Mouse (Mus musculus): ENCODE results near the gene Zfp831. TPM values are rescaled to one million over a fixed set of nuclear protein-coding genes. Genes with fewer than 3 reads are reported as not detected.

Zfp831 gene
- polyA plus RNA-seq, 1 experiment = 0.20 TPM

DNA sequence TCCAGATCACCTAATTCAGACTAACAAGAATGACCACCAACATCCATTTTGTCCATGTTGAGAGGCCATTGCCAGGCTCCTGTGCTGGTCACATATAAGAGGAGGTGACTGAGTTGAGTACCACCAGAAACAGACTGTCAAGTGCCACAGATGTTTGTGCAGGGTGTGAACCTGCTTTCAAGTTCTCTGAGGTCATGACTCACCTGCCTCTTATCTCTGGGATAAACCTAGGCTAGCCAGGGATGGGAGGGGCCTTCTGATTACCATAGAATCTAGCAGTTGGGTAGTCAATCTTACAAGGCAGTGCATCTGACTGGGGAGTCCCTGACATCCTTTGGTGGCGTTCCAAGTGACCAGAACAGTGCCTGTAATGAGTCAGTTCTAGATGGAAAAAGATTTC is 103.8 kb downstream of the Zfp831 start:
- 77% methylated on average over 1 of the region's 1 CpGs for WGBS
- Histone ChIP-seq H3K4me1 (ENCODE audit: control insufficient read depth, insufficient read depth, low read length) (no peaks in the 10 kb centered on the region), H3K27ac (ENCODE audit: insufficient read depth, low read length) (no peak overlapping the region)

DNA sequence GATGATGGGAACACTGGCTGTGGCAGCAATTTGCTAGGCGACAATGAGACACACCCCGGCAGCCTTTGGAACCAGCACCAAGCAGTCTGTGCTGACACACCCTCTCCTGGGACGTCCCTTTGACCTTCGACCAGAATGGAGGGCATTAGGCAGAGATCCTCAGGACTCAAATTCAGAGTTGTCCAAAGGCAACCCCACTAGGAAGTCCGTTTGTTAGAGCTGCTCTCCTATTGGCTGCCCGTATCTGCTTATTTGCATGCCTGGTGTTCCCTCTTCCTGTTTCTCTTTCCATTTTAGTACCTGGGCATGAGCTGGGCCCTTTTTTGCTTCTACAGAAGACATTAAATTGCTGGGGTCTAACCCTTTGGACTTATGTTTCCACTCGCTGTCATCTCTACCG is 105.0 kb downstream of the Zfp831 start:
- Histone ChIP-seq H3K27ac (ENCODE audit: insufficient read depth, low read length) (no peak overlapping the region), H3K4me1 (ENCODE audit: control insufficient read depth, insufficient read depth, low read length) (no peaks in the 10 kb centered on the region), H3K27me3 (ENCODE audit: control insufficient read depth, insufficient read depth, low read length) (no peaks in the 10 kb centered on the region), H3K4me3 (replicated peaks; ENCODE audit: insufficient read depth, low read depth, low read length) (no peak overlapping the region)
- 79% methylated on average over 8 of the region's 8 CpGs for WGBS
- no peak for TF ChIP-seq POLR2A (IDR thresholded peaks at IDR 0.05; ENCODE audit: borderline replicate concordance, insufficient read depth, low read length)
- TF ChIP-seq CTCF (IDR thresholded peaks at IDR 0.05; ENCODE audit: borderline replicate concordance, insufficient read depth, low read depth, low read length) = no peak
- no peak for DNase-seq

More for the DNA sequence above, 103.8 kb downstream of the Zfp831 start:
- TF ChIP-seq CTCF (IDR thresholded peaks at IDR 0.05; ENCODE audit: borderline replicate concordance, insufficient read depth, low read depth, low read length) (no peak), POLR2A (IDR thresholded peaks at IDR 0.05; ENCODE audit: borderline replicate concordance, insufficient read depth, low read length) (no peak)
- Histone ChIP-seq H3K27me3 (ENCODE audit: control insufficient read depth, insufficient read depth, low read length) (no peaks in the 10 kb centered on the region), H3K4me3 (replicated peaks; ENCODE audit: insufficient read depth, low read depth, low read length) (no peak overlapping the region)
- no peak for DNase-seq

DNA sequence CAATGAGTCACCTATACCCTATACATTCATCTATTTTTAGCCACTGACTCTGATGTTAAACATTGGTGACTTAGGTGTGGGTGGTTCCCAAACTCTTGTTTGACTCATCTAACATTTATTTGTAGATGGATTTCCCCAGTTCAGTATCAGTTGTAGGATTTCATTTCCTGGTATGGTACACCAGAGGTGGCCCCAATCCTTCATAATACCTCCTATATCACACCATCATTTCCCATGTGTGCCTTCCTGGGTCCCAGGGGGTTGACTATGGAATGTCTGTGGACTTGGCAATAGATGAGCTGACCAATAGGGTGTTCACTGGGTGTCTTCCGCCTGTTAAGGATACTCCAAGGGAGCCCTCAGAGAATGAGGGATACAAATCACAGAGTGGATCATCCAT is 109.9 kb downstream of the Zfp831 start:
- WGBS = 85% methylated on average over 1 of the region's 1 CpGs
- no peak overlapping the region for H3K27ac ChIP-seq (ENCODE audit: insufficient read depth, low read length)
- TF ChIP-seq POLR2A (IDR thresholded peaks at IDR 0.05; ENCODE audit: borderline replicate concordance, insufficient read depth, low read length) = no peak
- TF ChIP-seq CTCF (IDR thresholded peaks at IDR 0.05; ENCODE audit: borderline replicate concordance, insufficient read depth, low read depth, low read length) = no peak
- H3K27me3 ChIP-seq (ENCODE audit: control insufficient read depth, insufficient read depth, low read length) = no peaks in the 10 kb centered on the region
- H3K4me1 ChIP-seq (ENCODE audit: control insufficient read depth, insufficient read depth, low read length) = no peaks in the 10 kb centered on the region
- no peak for DNase-seq
- H3K4me3 ChIP-seq (replicated peaks; ENCODE audit: insufficient read depth, low read depth, low read length) = no peak overlapping the region

DNA sequence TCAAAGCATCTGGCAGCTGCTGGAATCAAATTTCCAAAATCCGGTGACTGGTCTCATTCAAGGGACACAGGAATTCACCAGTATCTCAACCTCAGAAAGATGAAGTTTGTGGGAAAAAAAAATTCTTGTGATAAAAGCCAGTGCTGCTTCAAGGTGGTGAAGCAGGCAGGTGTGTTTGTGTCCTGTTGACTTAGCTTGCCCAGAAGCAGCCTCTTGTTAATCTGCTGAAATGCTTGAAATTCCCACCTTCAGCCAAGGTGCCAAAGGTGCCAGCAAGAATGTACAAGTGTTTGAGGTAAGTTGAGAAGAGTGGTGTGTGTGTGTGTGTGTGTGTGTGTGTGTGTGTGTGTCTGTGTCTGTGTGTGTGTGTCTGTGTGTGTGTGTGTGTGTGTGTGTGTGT is 110.9 kb downstream of the Zfp831 start:
- DNase-seq = no peak
- TF ChIP-seq CTCF (IDR thresholded peaks at IDR 0.05; ENCODE audit: borderline replicate concordance, insufficient read depth, low read depth, low read length) = no peak
- TF ChIP-seq POLR2A (IDR thresholded peaks at IDR 0.05; ENCODE audit: borderline replicate concordance, insufficient read depth, low read length) = no peak
- no peak overlapping the region for H3K27ac ChIP-seq (ENCODE audit: insufficient read depth, low read length)

DNA sequence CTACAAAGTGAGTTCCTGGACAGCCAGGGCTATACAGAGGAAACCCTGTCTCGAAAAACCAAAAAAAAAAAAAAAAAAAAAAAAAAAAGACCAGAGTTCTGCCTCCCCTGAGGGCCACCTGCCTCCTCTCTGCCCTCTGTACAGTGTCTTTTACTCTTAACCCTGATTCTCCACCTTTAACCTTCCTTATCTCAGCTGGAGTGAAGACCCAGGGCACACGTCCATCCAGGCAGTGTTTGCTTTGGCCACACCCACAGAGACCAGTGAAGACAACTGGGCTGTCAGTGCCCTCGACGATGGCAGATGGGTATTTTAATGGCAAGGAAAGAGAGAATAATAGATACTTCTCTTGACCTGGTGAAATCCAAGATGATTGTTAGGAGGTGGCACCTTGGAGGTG is 115.9 kb downstream of the Zfp831 start:
- Histone ChIP-seq H3K27me3 (ENCODE audit: control insufficient read depth, insufficient read depth, low read length) (no peaks in the 10 kb centered on the region), H3K4me3 (replicated peaks; ENCODE audit: insufficient read depth, low read depth, low read length) (no peak overlapping the region), H3K4me1 (ENCODE audit: control insufficient read depth, insufficient read depth, low read length) (no peaks in the 10 kb centered on the region), H3K27ac (ENCODE audit: insufficient read depth, low read length) (no peak overlapping the region)
- DNase-seq = no peak
- TF ChIP-seq CTCF (IDR thresholded peaks at IDR 0.05; ENCODE audit: borderline replicate concordance, insufficient read depth, low read depth, low read length) (no peak), POLR2A (IDR thresholded peaks at IDR 0.05; ENCODE audit: borderline replicate concordance, insufficient read depth, low read length) (no peak)
- 71% methylated on average over 4 of the region's 4 CpGs for WGBS

More for the DNA sequence above, 110.9 kb downstream of the Zfp831 start:
- 93% methylated on average over 1 of the region's 1 CpGs for WGBS
- Histone ChIP-seq H3K4me1 (ENCODE audit: control insufficient read depth, insufficient read depth, low read length) (no peaks in the 10 kb centered on the region), H3K4me3 (replicated peaks; ENCODE audit: insufficient read depth, low read depth, low read length) (no peak overlapping the region), H3K27me3 (ENCODE audit: control insufficient read depth, insufficient read depth, low read length) (no peaks in the 10 kb centered on the region)

Other genes starting within 250 kb of the Zfp831 start
- 74.0 and 77.4 TPM in 2 replicates for gene Nelfcd, start 227.7 kb upstream of the Zfp831 start, polyA plus RNA-seq (2012; rRNA removed)
- 64.2 and 70.7 TPM in 2 replicates for gene Ctsz, start 204.5 kb upstream of the Zfp831 start, polyA plus RNA-seq (2012; rRNA removed)
- 0.07 and 0.14 TPM in 2 replicates for gene Tubb1, start 192.8 kb upstream of the Zfp831 start, polyA plus RNA-seq (2012; rRNA removed)
- 679 and 697 TPM in 2 replicates for gene Atp5e, start 179.4 kb upstream of the Zfp831 start, polyA plus RNA-seq (2012; rRNA removed)
- 86.2 and 87.5 TPM in 2 replicates for gene Prelid3b, start 170.5 kb upstream of the Zfp831 start, polyA plus RNA-seq (2012; rRNA removed)
- gene Edn3, start 117.1 kb downstream of the Zfp831 start, polyA plus RNA-seq (2012; rRNA removed) = 4.2 and 4.3 TPM in 2 replicates

All from cerebellum, adult 2 months (tissue).